27 mouse cellular contexts compared by ENCODE assay signal in the genomic region with DNA sequence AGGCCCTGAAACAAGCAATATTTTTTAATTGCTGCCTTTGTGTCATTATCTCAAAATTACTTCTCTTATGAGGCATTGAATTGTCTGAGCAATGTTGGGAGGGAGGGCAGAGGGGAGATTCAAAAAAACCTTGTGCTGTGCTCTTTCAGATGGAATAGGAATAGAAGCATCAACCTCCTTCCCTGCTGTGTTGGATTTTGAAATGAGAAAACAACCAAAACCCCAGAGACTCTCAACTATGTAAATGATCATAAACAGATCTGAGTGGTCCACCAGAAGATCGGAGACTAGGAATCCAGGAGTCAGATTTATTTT.
A peak's percentile ranks its signal among the peaks of the same experiment; 100 is the strongest.
DNase-seq lines count a peak whose midpoint lies in the region; ATAC-seq and TF ChIP-seq lines count a peak whose summit lies in the region.
"Had no signal": no experiment of that assay in that cellular context is flagged by ENCODE, and none has a peak within 500 bp of the region (broad histone marks: within the 10 kb centered on the region; RNA-seq: fewer than 3 reads in every experiment).

No protein-coding gene starts in this region.

- no peaks in the 10 kb centered on the region for H3K27me3 ChIP-seq in embryonic facial prominence, embryonic 14.5 days (replicated peaks; ENCODE audit: control insufficient read depth, insufficient read depth, low read length)
- no peaks in the 10 kb centered on the region for H3K27me3 ChIP-seq in embryonic facial prominence, embryonic 10.5 days (replicated peaks; ENCODE audit: low read depth, poor library complexity, severe bottlenecking)
- no peaks in the 10 kb centered on the region for H3K27me3 ChIP-seq in hindbrain, embryonic 15.5 days
- H3K27me3 ChIP-seq in hindbrain, embryonic 11.5 days (ENCODE audit: control insufficient read depth, insufficient read depth, low read length): no peaks in the 10 kb centered on the region
- no peaks in the 10 kb centered on the region for H3K27me3 ChIP-seq in forebrain, embryonic 14.5 days (replicated peaks; ENCODE audit: control insufficient read depth, insufficient read depth, low read length)
- H3K27me3 ChIP-seq in hindbrain, postnatal 0 days (ENCODE audit: insufficient read depth, low read length): no peaks in the 10 kb centered on the region
- H3K27me3 ChIP-seq: CH12.LX; embryonic facial prominence, embryonic 15.5 days; heart, embryonic 13.5 days; intestine, embryonic 15.5 days; liver, embryonic 12.5 days had no signal

- H3K36me3 ChIP-seq in embryonic facial prominence, embryonic 14.5 days (ENCODE audit: control insufficient read depth, insufficient read depth, low read length): no peaks in the 10 kb centered on the region
- no peaks in the 10 kb centered on the region for H3K36me3 ChIP-seq in embryonic facial prominence, embryonic 10.5 days (replicated peaks)
- H3K36me3 ChIP-seq in hindbrain, embryonic 15.5 days: no peaks in the 10 kb centered on the region
- H3K36me3 ChIP-seq in hindbrain, embryonic 11.5 days (ENCODE audit: control insufficient read depth, insufficient read depth, low read length): no peaks in the 10 kb centered on the region
- H3K36me3 ChIP-seq in forebrain, embryonic 14.5 days (ENCODE audit: control insufficient read depth, insufficient read depth, low read length): no peaks in the 10 kb centered on the region
- H3K36me3 ChIP-seq in hindbrain, postnatal 0 days (ENCODE audit: insufficient read depth, low read length): no peaks in the 10 kb centered on the region
- H3K36me3 ChIP-seq: embryonic facial prominence, embryonic 15.5 days; heart, embryonic 13.5 days; intestine, embryonic 15.5 days; liver, embryonic 12.5 days had no signal

- H3K4me2 ChIP-seq in embryonic facial prominence, embryonic 14.5 days (ENCODE audit: low read depth, low read length): no peak overlapping the region
- H3K4me2 ChIP-seq in hindbrain, embryonic 15.5 days: no peak overlapping the region
- H3K4me2 ChIP-seq in hindbrain, embryonic 11.5 days (replicated peaks; ENCODE audit: low read depth, low read length): no peak overlapping the region
- H3K4me2 ChIP-seq in forebrain, embryonic 14.5 days (ENCODE audit: low read length): no peak overlapping the region
- H3K4me2 ChIP-seq in hindbrain, postnatal 0 days (ENCODE audit: low read depth, low read length): no peak overlapping the region
- H3K4me2 ChIP-seq: embryonic facial prominence, embryonic 15.5 days; heart, embryonic 13.5 days; intestine, embryonic 15.5 days; liver, embryonic 12.5 days had no signal

- no peak for DNase-seq in embryonic facial prominence, embryonic 14.5 days (ENCODE audit: low spot score)
- no peak for DNase-seq in embryonic facial prominence, embryonic 10.5 days (ENCODE audit: low spot score)
- no peak for DNase-seq in hindbrain, embryonic 11.5 days (ENCODE audit: low spot score)
- no peak for DNase-seq in forebrain, embryonic 14.5 days (ENCODE audit: low spot score)
- DNase-seq in hindbrain, postnatal 0 days (ENCODE audit: low spot score): no peak
- DNase-seq in ovary, postnatal 14 days (ENCODE audit: low spot score): no peak
- DNase-seq: adrenal gland, adult 2 months; adrenal gland, postnatal 36 days; cerebellum, adult 18-20 months; gastrocnemius, postnatal 10 days; heart, postnatal 10 days; kidney, adult 8-10 months; kidney, postnatal 4 days; lung, adult 18-20 months; lung, postnatal 10 days; thymus, adult 2 months; thymus, postnatal 36 days had no signal

- H3K27ac ChIP-seq in embryonic facial prominence, embryonic 14.5 days (replicated peaks; ENCODE audit: low read depth, low read length): no peak overlapping the region
- no peak overlapping the region for H3K27ac ChIP-seq in embryonic facial prominence, embryonic 10.5 days (replicated peaks)
- peak overlapping the region; percentile 45; the same call in 1 of the 2 replicates for H3K27ac ChIP-seq in hindbrain, embryonic 15.5 days (replicated peaks)
- no peak overlapping the region for H3K27ac ChIP-seq in hindbrain, embryonic 11.5 days (ENCODE audit: low read depth, low read length)
- H3K27ac ChIP-seq in forebrain, embryonic 14.5 days (ENCODE audit: low read depth, low read length): no peak overlapping the region
- H3K27ac ChIP-seq in hindbrain, postnatal 0 days: peak overlapping the region; percentile 32; the same call in 1 of the 2 replicates
- H3K27ac ChIP-seq: embryonic facial prominence, embryonic 15.5 days; heart, embryonic 13.5 days; intestine, embryonic 15.5 days; kidney, postnatal 0 days; liver, embryonic 12.5 days; macrophage had no signal

- WGBS in embryonic facial prominence, embryonic 14.5 days: 44% methylated on average over 1 of the region's 1 CpGs
- WGBS in embryonic facial prominence, embryonic 10.5 days: 64% methylated on average over 1 of the region's 1 CpGs
- WGBS in hindbrain, embryonic 15.5 days: 53% methylated on average over 1 of the region's 1 CpGs
- 62% methylated on average over 1 of the region's 1 CpGs for WGBS in hindbrain, embryonic 11.5 days
- 53% methylated on average over 1 of the region's 1 CpGs for WGBS in forebrain, embryonic 14.5 days
- 61% methylated on average over 1 of the region's 1 CpGs for WGBS in hindbrain, postnatal 0 days

- no peak overlapping the region for H3K9ac ChIP-seq in embryonic facial prominence, embryonic 14.5 days (ENCODE audit: low read depth, low read length)
- no peak overlapping the region for H3K9ac ChIP-seq in hindbrain, embryonic 15.5 days
- no peak overlapping the region for H3K9ac ChIP-seq in hindbrain, embryonic 11.5 days (ENCODE audit: low read depth, low read length)
- H3K9ac ChIP-seq in forebrain, embryonic 14.5 days (ENCODE audit: low read length): no peak overlapping the region
- H3K9ac ChIP-seq in hindbrain, postnatal 0 days (replicated peaks; ENCODE audit: low read length): no peak overlapping the region
- H3K9ac ChIP-seq: embryonic facial prominence, embryonic 15.5 days; heart, embryonic 13.5 days; intestine, embryonic 15.5 days; liver, embryonic 12.5 days had no signal

- H3K4me3 ChIP-seq in embryonic facial prominence, embryonic 14.5 days (ENCODE audit: low read depth, low read length): no peak overlapping the region
- H3K4me3 ChIP-seq in embryonic facial prominence, embryonic 10.5 days: no peak overlapping the region
- H3K4me3 ChIP-seq in hindbrain, embryonic 15.5 days: no peak overlapping the region
- no peak overlapping the region for H3K4me3 ChIP-seq in hindbrain, embryonic 11.5 days (ENCODE audit: low read depth, low read length)
- no peak overlapping the region for H3K4me3 ChIP-seq in forebrain, embryonic 14.5 days (ENCODE audit: low read depth, low read length)
- no peak overlapping the region for H3K4me3 ChIP-seq in hindbrain, postnatal 0 days (ENCODE audit: low read length)
- H3K4me3 ChIP-seq: embryonic facial prominence, embryonic 15.5 days; heart, embryonic 13.5 days; intestine, embryonic 15.5 days; liver, embryonic 12.5 days had no signal

- H3K9me3 ChIP-seq in embryonic facial prominence, embryonic 14.5 days (ENCODE audit: control insufficient read depth, low read length): no peaks in the 10 kb centered on the region
- H3K9me3 ChIP-seq in embryonic facial prominence, embryonic 10.5 days: no peaks in the 10 kb centered on the region
- no peaks in the 10 kb centered on the region for H3K9me3 ChIP-seq in hindbrain, embryonic 15.5 days
- no peaks in the 10 kb centered on the region for H3K9me3 ChIP-seq in hindbrain, embryonic 11.5 days (ENCODE audit: control insufficient read depth, low read length)
- no peaks in the 10 kb centered on the region for H3K9me3 ChIP-seq in forebrain, embryonic 14.5 days (replicated peaks; ENCODE audit: control insufficient read depth, low read length)
- no peaks in the 10 kb centered on the region for H3K9me3 ChIP-seq in hindbrain, postnatal 0 days (ENCODE audit: low read length)
- H3K9me3 ChIP-seq: embryonic facial prominence, embryonic 15.5 days; heart, embryonic 13.5 days; intestine, embryonic 15.5 days; liver, embryonic 12.5 days had no signal

- ATAC-seq in embryonic facial prominence, embryonic 14.5 days (ENCODE audit: low read depth): 0 out of 2 replicates have a peak, but pooled peaks have one; percentile 12
- ATAC-seq in hindbrain, embryonic 15.5 days (ENCODE audit: low FRiP score, low read depth): peak; percentile 82
- ATAC-seq in hindbrain, embryonic 11.5 days (ENCODE audit: low FRiP score): no peak
- peak; percentile 52; the same call in 1 of the 2 replicates for ATAC-seq in forebrain, embryonic 14.5 days
- ATAC-seq in hindbrain, postnatal 0 days: peak; percentile 57; the same call in 1 of the 2 replicates
- ATAC-seq in erythroblast, adult 5-6 weeks (replicated peaks; ENCODE audit: low FRiP score, poor library complexity, severe bottlenecking): no peak
- ATAC-seq: activated CD4-positive, CD25-positive, alpha-beta regulatory T cell, adult 4 months; liver, embryonic 12.5 days had no signal

- H3K4me1 ChIP-seq in embryonic facial prominence, embryonic 14.5 days (ENCODE audit: control insufficient read depth, insufficient read depth, low read length): no peaks in the 10 kb centered on the region
- H3K4me1 ChIP-seq in embryonic facial prominence, embryonic 10.5 days: no peaks in the 10 kb centered on the region
- 0 out of 2 replicates have a peak, but pooled peaks cover 4% of the 10 kb centered on the region for H3K4me1 ChIP-seq in hindbrain, embryonic 15.5 days (replicated peaks)
- no peaks in the 10 kb centered on the region for H3K4me1 ChIP-seq in hindbrain, embryonic 11.5 days (replicated peaks; ENCODE audit: control insufficient read depth, insufficient read depth, low read length)
- H3K4me1 ChIP-seq in forebrain, embryonic 14.5 days (ENCODE audit: control insufficient read depth, insufficient read depth, low read length): peaks cover 3% of the 10 kb centered on the region; the same call in 1 of the 2 replicates
- H3K4me1 ChIP-seq in hindbrain, postnatal 0 days (ENCODE audit: insufficient read depth, low read length): no peaks in the 10 kb centered on the region
- H3K4me1 ChIP-seq: embryonic facial prominence, embryonic 15.5 days; heart, embryonic 13.5 days; intestine, embryonic 15.5 days; liver, embryonic 12.5 days had no signal

- no peak for TF ChIP-seq CTCF in hindbrain, postnatal 0 days (IDR thresholded peaks at IDR 0.05; ENCODE audit: low read depth)

Comparison
In these comparisons a context has a peak if more than half of its experiments do, and no peak if none do; other contexts are left out.
1. ATAC-seq: peak in embryonic facial prominence, embryonic 14.5 days (single experiment), hindbrain, embryonic 15.5 days (single experiment), forebrain, embryonic 14.5 days (single experiment) and hindbrain, postnatal 0 days (single experiment); none in hindbrain, embryonic 11.5 days (single experiment) and erythroblast, adult 5-6 weeks (single experiment).
2. H3K27ac ChIP-seq: peak in hindbrain, embryonic 15.5 days (single experiment) and hindbrain, postnatal 0 days (single experiment); none in embryonic facial prominence, embryonic 14.5 days (single experiment), embryonic facial prominence, embryonic 10.5 days (single experiment), hindbrain, embryonic 11.5 days (single experiment) and forebrain, embryonic 14.5 days (single experiment).